Mouse (Mus musculus): ENCODE measurements around the gene Cntd1.
A peak's percentile ranks its signal among the peaks of the same experiment; 100 is the strongest.

The Cntd1 gene

GRCm38 (mm10) chr11:101278223-101279192 lies at the start of gene Cntd1, which contains the start of gene Coa3:
Gene Cntd1, plus strand, starts transcription at chr11:101279012.
Gene Coa3, minus strand, starts transcription at chr11:101279114.
- DNase-seq (ENCODE audit: low read depth, low spot score), result peak; percentile 98

- DNase-seq (ENCODE audit: low read depth, low spot score), result peak; percentile 31
These were observed 49.4 kb upstream of the Cntd1 start for GRCm38 (mm10) chr11:101229361-101229900.

- DNase-seq (ENCODE audit: low read depth, low spot score), result no peak
These were observed 48.7 kb upstream of the Cntd1 start for GRCm38 (mm10) chr11:101230061-101230511.

GRCm38 (mm10) chr11:101230526-101230925 lies 48.3 kb upstream of the Cntd1 start:
- DNase-seq (ENCODE audit: low read depth, low spot score), result peak; percentile 20

GRCm38 (mm10) chr11:101230991-101231871 lies 47.6 kb upstream of the Cntd1 start:
- peak; percentile 20 for DNase-seq (ENCODE audit: low read depth, low spot score)

- no peak for DNase-seq (ENCODE audit: low read depth, low spot score)
These were observed 46.6 kb upstream of the Cntd1 start for GRCm38 (mm10) chr11:101232010-101232839.

- DNase-seq (ENCODE audit: low read depth, low spot score), result no peak
These were observed 45.6 kb upstream of the Cntd1 start for GRCm38 (mm10) chr11:101233240-101233639.

GRCm38 (mm10) chr11:101234124-101234523 lies 44.7 kb upstream of the Cntd1 start:
- DNase-seq (ENCODE audit: low read depth, low spot score), result peak; percentile 93

GRCm38 (mm10) chr11:101235429-101235828 lies 43.4 kb upstream of the Cntd1 start:
- no peak for DNase-seq (ENCODE audit: low read depth, low spot score)

- DNase-seq (ENCODE audit: low read depth, low spot score), result no peak
These were observed 42.0 kb upstream of the Cntd1 start for GRCm38 (mm10) chr11:101236782-101237181.

GRCm38 (mm10) chr11:101238071-101238647 lies 40.7 kb upstream of the Cntd1 start:
- DNase-seq (ENCODE audit: low read depth, low spot score), result no peak

GRCm38 (mm10) chr11:101245071-101245470 lies 33.7 kb upstream of the Cntd1 start:
- DNase-seq (ENCODE audit: low read depth, low spot score), result no peak

- peak; percentile 65 for DNase-seq (ENCODE audit: low read depth, low spot score)
These were observed 32.7 kb upstream of the Cntd1 start, which contains the start of gene Ramp2 for GRCm38 (mm10) chr11:101245855-101246701. Gene Ramp2, plus strand, starts transcription at chr11:101246028.

- DNase-seq (ENCODE audit: low read depth, low spot score), result no peak
These were observed 32.2 kb upstream of the Cntd1 start for GRCm38 (mm10) chr11:101246702-101247012.

- no peak for DNase-seq (ENCODE audit: low read depth, low spot score)
These were observed 31.2 kb upstream of the Cntd1 start for GRCm38 (mm10) chr11:101247521-101248030.

- peak; percentile 93 for DNase-seq (ENCODE audit: low read depth, low spot score)
These were observed 30.4 kb upstream of the Cntd1 start for GRCm38 (mm10) chr11:101248258-101248994.

GRCm38 (mm10) chr11:101251031-101251430 lies 27.8 kb upstream of the Cntd1 start:
- no peak for DNase-seq (ENCODE audit: low read depth, low spot score)

- DNase-seq (ENCODE audit: low read depth, low spot score), result no peak
These were observed 25.9 kb upstream of the Cntd1 start for GRCm38 (mm10) chr11:101252941-101253340.

Measured in R1 (cell line).